Mouse (Mus musculus): Measurements from ENCODE around the gene Atcay. TPM values are rescaled to one million over a fixed set of nuclear protein-coding genes. Genes with fewer than 3 reads are reported as not detected.
"Not testable (repeated sequence)": the region's sequence is repeated elsewhere in the genome, so short reads cannot be mapped to it uniquely, and the experiment has no call there.

The Atcay gene
- polyA plus RNA-seq, 1 experiment from 2014 or later, result 68.1 TPM

DNA sequence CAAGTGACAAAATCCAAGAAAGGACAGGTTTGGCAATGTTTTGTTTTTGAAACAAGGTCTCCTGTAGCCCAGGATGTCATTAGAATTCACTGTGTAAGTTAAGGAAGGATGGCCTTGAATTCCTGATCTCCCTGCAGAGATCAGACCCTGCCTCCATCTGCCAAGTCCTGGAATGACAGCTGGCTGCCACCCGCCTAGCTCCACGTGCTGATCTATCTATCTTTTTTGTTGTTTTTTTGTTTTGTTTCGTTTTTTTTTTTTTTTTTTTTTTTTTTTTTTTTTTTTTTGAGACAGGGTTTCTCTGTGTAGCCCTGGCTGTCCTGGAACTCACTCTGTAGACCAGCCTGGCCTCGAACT lies 55.3 kb downstream of the Atcay start:
- not testable (repeated sequence) for H3K27me3 ChIP-seq; H3K9me3 ChIP-seq; ATAC-seq (ENCODE audit: low FRiP score)
- peaks cover 68% of the 10 kb centered on the region for H3K4me1 ChIP-seq (replicated peaks)
- H3K9ac ChIP-seq, result peak overlapping the region; percentile 75
- peak overlapping the region; percentile 98 for H3K27ac ChIP-seq
- peaks cover 30% of the 10 kb centered on the region for H3K36me3 ChIP-seq
- peak overlapping the region; percentile 97 for H3K4me2 ChIP-seq
- peak overlapping the region; percentile 38 for H3K4me3 ChIP-seq
- 8% methylated on average over 4 of the region's 4 CpGs for WGBS

DNA sequence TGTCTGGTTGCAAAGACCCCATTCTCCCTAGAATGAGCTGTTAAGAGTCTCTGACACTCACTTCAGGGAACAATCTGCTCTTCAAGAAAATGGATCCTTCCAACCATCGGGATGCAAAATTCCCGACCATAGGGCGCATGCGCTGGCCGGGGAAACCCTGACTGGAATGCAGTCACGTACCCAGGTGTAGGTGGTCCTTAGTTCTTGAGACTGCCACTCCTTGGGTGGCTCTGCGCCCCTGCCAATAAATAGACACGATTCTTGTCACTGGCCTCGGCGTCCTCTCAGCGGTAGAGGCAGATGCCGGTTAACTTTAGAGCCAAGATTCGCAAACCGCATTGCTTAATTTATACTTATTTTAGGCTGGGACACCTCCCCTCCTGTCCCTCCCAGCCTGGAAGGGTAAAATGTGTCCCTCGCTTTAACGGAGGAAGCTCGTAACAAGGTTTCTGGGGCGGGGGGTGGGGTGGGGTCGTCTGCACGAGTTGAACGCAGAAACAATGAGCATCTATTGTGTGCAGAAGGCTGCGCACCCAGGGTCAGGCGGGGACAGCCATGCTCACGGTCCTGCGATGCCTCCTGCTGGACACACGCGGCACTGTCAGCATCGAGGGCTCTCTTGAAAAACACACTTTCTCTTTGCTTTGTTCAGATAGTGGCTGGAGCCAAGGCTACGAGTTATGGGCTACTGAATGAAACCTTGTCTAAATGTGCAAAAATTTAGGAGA lies 55.9 kb downstream of the Atcay start:
- Histone ChIP-seq H3K4me3 (peak overlapping the region; percentile 38), H3K4me2 (peak overlapping the region; percentile 97), H3K4me1 (replicated peaks) (peaks cover 63% of the 10 kb centered on the region), H3K27me3 (no peaks in the 10 kb centered on the region), H3K27ac (peak overlapping the region; percentile 98), H3K9ac (peak overlapping the region; percentile 75), H3K36me3 (peaks cover 25% of the 10 kb centered on the region), H3K9me3 (no peaks in the 10 kb centered on the region)
- peak; percentile 69 for ATAC-seq (ENCODE audit: low FRiP score)
- under 1% methylated on average over 29 of the region's 29 CpGs for WGBS

DNA sequence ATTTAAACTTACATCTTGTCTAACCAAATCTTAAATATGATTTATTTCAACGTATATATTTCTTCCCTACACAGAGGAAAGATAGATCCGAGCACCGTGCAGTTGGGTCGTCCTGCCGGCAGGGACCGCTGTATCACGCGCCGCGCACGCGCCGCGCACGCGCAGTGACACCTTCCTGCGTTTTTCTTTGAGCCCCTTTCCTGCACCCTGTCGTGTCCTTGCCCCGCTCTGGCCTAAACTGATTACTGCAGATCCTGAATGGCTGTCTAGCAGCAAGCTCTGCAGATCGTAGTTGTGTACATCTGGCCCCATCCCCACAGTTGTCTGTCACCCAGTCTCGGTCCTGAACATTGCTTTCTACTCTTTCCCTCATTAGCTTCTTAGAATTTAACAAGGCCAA lies 57.5 kb downstream of the Atcay start:
- H3K4me3 ChIP-seq, result peak overlapping the region; percentile 18; the same call in 1 of the 2 replicates
- 3% methylated on average over 21 of the region's 21 CpGs for WGBS
- peak overlapping the region; percentile 58 for H3K9ac ChIP-seq
- peaks cover 58% of the 10 kb centered on the region for H3K4me1 ChIP-seq (replicated peaks)
- H3K9me3 ChIP-seq, result no peaks in the 10 kb centered on the region
- peaks cover 8% of the 10 kb centered on the region for H3K36me3 ChIP-seq
- H3K4me2 ChIP-seq, result peak overlapping the region; percentile 97
- H3K27me3 ChIP-seq, result no peaks in the 10 kb centered on the region
- ATAC-seq (ENCODE audit: low FRiP score), result 0 out of 2 replicates have a peak, but pooled peaks have one; percentile 6
- H3K27ac ChIP-seq, result peak overlapping the region; percentile 98

DNA sequence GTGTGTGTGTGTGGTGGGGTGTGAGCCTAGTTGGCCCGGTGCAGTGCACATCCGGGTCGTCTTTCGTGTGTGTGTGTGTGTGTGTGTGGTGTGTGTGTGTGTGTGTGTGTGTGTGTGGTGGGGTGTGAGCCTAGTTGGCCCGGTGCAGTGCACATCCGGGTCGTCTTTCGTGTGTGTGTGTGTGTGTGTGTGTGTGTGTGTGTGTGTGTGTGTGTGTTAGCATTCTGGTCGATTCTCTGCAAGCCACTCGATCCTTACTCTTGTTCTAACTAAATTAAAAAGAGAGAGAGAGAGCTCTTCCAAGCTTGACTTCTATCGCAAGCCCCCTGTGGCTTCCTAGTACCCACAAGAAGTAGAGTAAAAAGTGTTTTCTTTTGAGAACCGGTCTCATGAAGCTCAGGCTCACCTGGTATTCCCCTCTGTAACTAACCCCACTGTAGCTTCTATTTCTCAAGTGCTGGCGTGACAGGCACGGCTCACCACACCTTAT lies 61.2 kb downstream of the Atcay start:
- ATAC-seq (ENCODE audit: low FRiP score); H3K27ac ChIP-seq; H3K9me3 ChIP-seq; H3K4me3 ChIP-seq; H3K36me3 ChIP-seq; H3K9ac ChIP-seq; H3K27me3 ChIP-seq: not testable (repeated sequence)
- Histone ChIP-seq H3K4me2 (peak overlapping the region; percentile 87; the same call in 1 of the 2 replicates), H3K4me1 (replicated peaks) (peaks cover 58% of the 10 kb centered on the region)
- 61% methylated on average over 6 of the region's 14 CpGs for WGBS

DNA sequence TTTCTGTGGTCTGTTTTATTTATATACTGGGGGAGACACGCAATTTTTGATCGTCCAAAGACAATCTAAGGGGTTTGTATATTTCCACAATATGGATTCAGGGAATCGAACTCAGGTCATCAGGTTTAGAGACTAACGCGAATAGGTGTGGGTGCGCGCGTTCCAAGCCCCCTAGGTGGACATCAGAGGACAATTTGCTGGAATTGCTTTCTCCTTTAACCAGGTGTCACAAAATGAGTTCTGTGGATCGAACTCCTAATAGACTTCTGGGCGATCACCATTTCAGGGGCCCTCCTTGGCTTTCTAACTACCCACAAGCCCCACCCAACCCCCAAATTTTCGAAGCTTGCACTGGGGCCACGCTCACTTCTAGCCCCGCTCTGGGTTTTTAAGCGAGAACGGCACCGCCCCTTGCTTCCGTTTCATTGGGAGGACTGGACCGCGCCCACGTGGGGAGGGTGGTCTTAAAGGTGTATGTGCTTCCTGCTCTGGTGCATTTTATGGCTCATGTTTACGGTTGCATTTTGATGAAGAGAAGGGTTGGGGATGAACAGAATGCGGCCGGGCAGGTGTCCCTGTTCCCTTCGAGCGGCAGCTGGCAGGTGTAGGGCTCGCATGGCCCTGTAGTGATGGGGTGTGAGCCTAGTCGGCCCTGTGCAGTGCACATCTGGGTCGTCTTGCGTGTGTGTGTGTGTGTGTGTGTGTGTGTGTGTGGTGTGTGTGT lies 62.0 kb downstream of the Atcay start:
- ATAC-seq (ENCODE audit: low FRiP score), result peak; percentile 22; the same call in 1 of the 2 replicates
- H3K4me1 ChIP-seq (replicated peaks), result peaks cover 52% of the 10 kb centered on the region

DNA sequence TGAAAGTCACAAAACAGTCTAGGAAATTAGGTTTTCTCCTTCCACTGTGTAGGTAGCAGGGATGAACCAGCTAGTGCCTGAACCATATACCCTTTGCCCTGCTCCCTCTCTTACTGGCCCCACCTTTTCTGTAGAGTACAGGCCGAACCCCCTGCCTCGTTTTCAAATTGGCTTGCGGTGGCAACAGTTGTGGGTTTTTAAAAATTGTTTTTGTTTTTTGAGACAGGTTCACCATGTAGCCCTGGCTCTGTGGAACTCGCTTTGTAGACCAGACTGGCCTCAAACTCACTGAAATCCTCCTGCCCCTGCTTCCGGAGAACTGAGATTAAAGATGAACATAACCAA lies 62.6 kb downstream of the Atcay start:
- H3K4me2 ChIP-seq, result peak overlapping the region; percentile 87
- peak overlapping the region; percentile 72 for H3K9ac ChIP-seq
- WGBS, result 6% methylated on average over 5 of the region's 5 CpGs
- no peaks in the 10 kb centered on the region for H3K27me3 ChIP-seq
- H3K4me1 ChIP-seq (replicated peaks), result peaks cover 46% of the 10 kb centered on the region
- H3K36me3 ChIP-seq, result peaks cover 17% of the 10 kb centered on the region
- H3K27ac ChIP-seq, result peak overlapping the region; percentile 83
- peak; percentile 55 for ATAC-seq (ENCODE audit: low FRiP score)
- peak overlapping the region; percentile 88 for H3K4me3 ChIP-seq
- no peaks in the 10 kb centered on the region for H3K9me3 ChIP-seq

More for the DNA sequence above, 62.0 kb downstream of the Atcay start:
- Histone ChIP-seq H3K4me3 (peak overlapping the region; percentile 88), H3K4me2 (peak overlapping the region; percentile 87), H3K27me3 (no peaks in the 10 kb centered on the region), H3K27ac (peak overlapping the region; percentile 83), H3K9ac (peak overlapping the region; percentile 72), H3K36me3 (peaks cover 14% of the 10 kb centered on the region), H3K9me3 (no peaks in the 10 kb centered on the region)
- WGBS, result 6% methylated on average over 28 of the region's 29 CpGs

DNA sequence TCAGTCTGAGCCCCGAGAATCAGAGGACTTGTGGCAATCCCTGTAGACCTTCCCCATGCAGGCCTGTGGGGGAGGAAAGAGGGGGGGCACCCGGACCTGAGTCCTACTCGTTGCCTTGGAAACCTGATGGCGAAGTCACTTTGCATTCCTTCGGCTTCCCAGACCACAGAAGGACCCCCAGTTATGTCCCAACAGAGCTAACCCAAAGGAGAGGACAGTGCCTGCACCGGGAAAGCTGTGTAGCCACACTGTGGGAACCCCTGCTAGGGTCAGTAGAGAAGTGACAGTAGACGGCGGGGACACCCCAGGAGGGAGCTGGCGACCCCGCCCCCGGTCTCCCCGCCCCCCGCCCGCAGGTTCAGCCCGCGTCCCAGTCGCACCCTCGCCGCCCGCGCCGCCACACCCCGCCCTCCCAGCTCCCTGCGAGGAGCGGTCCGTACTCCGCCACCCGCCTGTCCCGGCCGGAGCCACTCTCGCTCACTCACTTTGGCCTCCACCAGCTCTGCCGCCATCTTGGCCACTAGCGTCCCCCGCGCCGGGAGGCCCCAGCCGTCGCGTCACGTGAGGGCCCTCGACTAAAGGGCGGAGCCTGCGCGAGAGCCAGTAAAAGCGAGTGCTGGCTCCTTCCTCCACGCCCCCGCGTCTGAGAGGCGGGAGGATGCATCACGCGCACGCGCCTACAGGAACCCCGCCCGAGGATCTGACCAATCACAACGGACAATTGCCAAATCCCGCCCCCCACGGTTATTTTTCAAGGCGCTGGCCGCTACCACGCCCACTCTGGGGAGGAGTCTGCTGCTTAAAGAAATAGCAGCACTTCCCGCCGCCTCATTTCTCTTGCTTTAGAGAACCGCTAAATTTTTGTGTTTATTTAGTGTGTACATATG lies 63.2 kb downstream of the Atcay start, which contains the start of gene Pias4:
Pias4 (minus strand) TSS at position 724 of the 887 bp plus-strand sequence.
- peak within 1 kb of the TSS; percentile 87 for H3K4me2 ChIP-seq
- H3K36me3 ChIP-seq, result peaks cover 22% of the 10 kb centered on the region
- no peaks in the 10 kb centered on the region for H3K9me3 ChIP-seq
- no peaks in the 10 kb centered on the region for H3K27me3 ChIP-seq
- peak within 1 kb of the TSS; percentile 83 for H3K27ac ChIP-seq
- WGBS, result under 1% methylated on average over 58 of the region's 64 CpGs
- H3K4me1 ChIP-seq (replicated peaks), result peaks cover 44% of the 10 kb centered on the region
- peak within 1 kb of the TSS; percentile 85 for H3K9ac ChIP-seq
- peak within 1 kb of the TSS; percentile 88 for H3K4me3 ChIP-seq
- ATAC-seq (ENCODE audit: low FRiP score), result peak; percentile 91

DNA sequence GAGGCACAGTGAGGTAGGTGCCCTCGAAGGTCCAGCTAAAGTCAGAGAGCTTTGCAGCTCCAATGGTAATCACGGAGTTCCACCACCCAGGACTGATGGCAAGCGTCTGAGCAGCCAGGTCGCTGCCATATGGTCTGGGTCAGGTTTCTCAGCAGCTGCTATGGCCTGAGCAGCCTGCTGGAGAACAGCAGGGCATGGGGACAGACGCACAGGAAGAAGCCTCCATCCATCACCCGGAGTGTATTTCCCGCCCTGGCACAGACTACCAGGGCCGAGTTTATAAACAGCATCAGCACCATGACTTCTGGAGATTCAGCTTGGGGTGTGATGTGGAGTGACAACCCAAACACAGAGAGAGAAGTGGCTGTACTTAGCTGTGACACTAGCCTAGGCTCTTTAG lies 65.5 kb downstream of the Atcay start:
- H3K27me3 ChIP-seq, result no peaks in the 10 kb centered on the region
- peak overlapping the region; percentile 39; the same call in 1 of the 2 replicates for H3K9ac ChIP-seq
- H3K9me3 ChIP-seq, result no peaks in the 10 kb centered on the region
- H3K4me3 ChIP-seq, result no peak overlapping the region
- peaks cover 45% of the 10 kb centered on the region for H3K36me3 ChIP-seq
- no peak overlapping the region for H3K4me2 ChIP-seq
- H3K4me1 ChIP-seq (replicated peaks), result peaks cover 59% of the 10 kb centered on the region
- WGBS, result 83% methylated on average over 8 of the region's 8 CpGs
- H3K27ac ChIP-seq, result no peak overlapping the region
- no peak for ATAC-seq (ENCODE audit: low FRiP score)

DNA sequence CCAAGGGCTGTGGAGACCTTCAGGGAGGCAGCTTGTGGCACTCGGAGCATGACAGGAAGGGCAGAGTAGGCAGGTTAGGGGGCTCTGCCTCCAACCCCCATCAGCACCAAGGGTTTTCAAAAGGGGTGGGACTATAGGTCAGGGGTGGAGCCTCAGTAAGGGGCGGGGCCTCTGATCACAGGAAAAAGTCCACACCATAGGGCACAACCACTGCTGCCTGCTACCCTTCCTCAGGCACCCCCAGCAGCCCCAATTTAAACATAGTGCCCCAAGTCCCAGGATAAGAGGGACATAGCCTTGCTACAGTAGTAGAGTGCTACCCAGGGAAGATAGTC lies 68.3 kb downstream of the Atcay start:
- peak overlapping the region; percentile 55; the same call in 1 of the 2 replicates for H3K27ac ChIP-seq
- 76% methylated on average over 2 of the region's 2 CpGs for WGBS
- no peak for ATAC-seq (ENCODE audit: low FRiP score)

DNA sequence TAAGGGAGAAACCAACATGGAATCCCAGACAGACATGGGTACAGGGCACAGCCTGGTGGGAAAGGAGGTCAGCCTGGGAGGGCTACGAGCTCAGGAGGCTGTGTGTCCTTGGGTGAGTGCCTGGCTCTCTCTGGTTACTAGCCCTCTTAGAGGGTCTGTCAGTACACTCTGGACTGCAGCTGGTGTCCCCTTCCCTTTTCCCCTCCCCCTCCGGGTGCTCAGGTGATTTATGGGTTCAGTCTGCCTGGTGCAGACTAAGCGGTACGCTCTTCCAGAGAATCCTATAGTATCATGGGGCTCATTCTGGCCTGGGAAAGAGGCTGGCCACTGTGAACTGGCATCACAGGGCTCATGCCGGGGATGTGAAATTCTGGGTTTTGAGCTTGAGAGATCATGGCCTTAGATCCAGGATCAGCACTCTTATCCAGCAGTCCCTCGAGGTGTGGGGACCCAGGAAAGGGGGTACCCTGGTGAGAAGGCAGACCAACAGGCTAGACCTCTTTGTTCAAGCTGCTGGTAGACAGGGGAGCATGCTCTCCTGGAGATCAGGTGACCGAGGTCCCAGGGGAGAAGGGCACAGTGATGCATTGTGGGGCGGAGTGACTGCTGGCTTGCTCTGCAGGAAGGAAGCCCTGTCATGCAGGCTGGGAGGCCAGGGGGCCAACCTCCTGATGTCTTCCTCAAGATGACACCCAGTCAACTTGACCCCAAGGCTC lies 68.9 kb downstream of the Atcay start:
- no peak for ATAC-seq (ENCODE audit: low FRiP score)
- H3K27me3 ChIP-seq, result no peaks in the 10 kb centered on the region
- peaks cover 75% of the 10 kb centered on the region for H3K36me3 ChIP-seq
- H3K4me1 ChIP-seq (replicated peaks), result peaks cover 42% of the 10 kb centered on the region
- H3K4me3 ChIP-seq, result no peak overlapping the region
- H3K9me3 ChIP-seq, result no peaks in the 10 kb centered on the region
- 74% methylated on average over 8 of the region's 8 CpGs for WGBS
- H3K4me2 ChIP-seq, result no peak overlapping the region
- 0 out of 2 replicates have a peak overlapping the region, but pooled peaks have one; percentile 15 for H3K9ac ChIP-seq
- H3K27ac ChIP-seq, result peak overlapping the region; percentile 55

More for the DNA sequence above, 68.3 kb downstream of the Atcay start:
- Histone ChIP-seq H3K9ac (peak overlapping the region; percentile 9; the same call in 1 of the 2 replicates), H3K4me3 (no peak overlapping the region), H3K36me3 (peaks cover 70% of the 10 kb centered on the region), H3K27me3 (no peaks in the 10 kb centered on the region), H3K9me3 (no peaks in the 10 kb centered on the region), H3K4me1 (replicated peaks) (peaks cover 45% of the 10 kb centered on the region), H3K4me2 (no peak overlapping the region)

DNA sequence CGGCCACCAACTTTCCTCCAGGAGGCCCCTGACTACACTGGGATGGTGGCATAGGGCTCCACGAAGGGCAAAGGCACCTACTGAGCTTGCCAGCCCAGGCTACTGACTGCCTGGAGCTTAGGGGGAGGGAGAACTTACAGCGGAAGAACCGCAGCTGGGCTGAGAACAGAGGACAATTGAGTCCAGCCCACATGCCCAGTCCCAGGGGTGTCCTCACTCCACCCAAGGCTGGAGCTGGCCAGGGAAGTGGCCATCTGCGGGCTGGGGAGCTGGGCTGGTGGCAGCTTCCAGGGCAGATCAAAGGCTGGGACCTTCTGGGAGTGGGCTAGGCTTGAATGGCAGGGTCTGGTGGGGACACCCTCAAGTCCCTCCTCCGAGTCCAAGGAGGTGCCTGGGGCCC lies 75.9 kb downstream of the Atcay start:
- no peak overlapping the region for H3K4me3 ChIP-seq
- no peaks in the 10 kb centered on the region for H3K4me1 ChIP-seq (replicated peaks)
- no peak overlapping the region for H3K27ac ChIP-seq
- 83% methylated on average over 6 of the region's 6 CpGs for WGBS
- H3K9ac ChIP-seq, result no peak overlapping the region
- no peak for ATAC-seq (ENCODE audit: low FRiP score)
- no peak overlapping the region for H3K4me2 ChIP-seq
- no peaks in the 10 kb centered on the region for H3K9me3 ChIP-seq
- peaks cover 83% of the 10 kb centered on the region for H3K36me3 ChIP-seq
- no peaks in the 10 kb centered on the region for H3K27me3 ChIP-seq

Data from hindbrain, embryonic 13.5 days (tissue).